Mouse (Mus musculus): ENCODE measurements around the gene Bmp2. TPM values are rescaled to one million over a fixed set of nuclear protein-coding genes. Genes with fewer than 3 reads are reported as not detected.

Gene Bmp2
- polyA plus RNA-seq (2014; fragmentation: Nextera tagmentation; extraction: Ambion mirVana), result 1.4 and 1.9 TPM in 2 replicates

DNA sequence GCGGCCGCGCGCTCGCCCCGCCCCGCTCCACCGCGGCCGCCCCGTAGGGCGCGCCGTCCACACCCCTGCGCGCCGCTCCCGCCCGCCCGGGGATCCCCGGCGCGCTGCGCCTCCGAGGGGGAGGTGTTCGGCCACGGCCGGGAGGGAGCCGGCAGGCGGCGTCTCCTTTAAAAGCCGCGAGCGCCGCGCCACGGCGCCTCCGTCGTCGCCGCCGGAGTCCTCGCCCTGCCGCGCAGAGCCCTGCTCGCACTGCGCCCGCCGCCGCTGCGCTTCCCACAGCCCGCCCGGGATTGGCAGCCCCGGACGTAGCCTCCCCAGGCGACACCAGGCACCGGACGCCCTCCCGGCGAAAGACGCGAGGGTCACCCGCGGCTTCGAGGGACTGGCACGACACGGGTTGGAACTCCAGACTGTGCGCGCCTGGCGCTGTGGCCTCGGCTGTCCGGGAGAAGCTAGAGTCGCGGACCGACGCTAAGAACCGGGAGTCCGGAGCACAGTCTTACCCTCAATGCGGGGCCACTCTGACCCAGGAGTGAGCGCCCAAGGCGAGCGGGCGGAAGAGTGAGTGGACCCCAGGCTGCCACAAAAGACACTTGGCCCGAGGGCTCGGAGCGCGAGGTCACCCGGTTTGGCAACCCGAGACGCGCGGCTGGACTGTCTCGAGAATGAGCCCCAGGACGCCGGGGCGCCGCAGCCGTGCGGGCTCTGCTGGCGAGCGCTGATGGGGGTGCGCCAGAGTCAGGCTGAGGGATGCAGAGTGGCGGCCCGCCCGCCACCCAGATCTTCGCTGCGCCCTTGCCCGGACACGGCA is at the start of gene Bmp2:
Gene Bmp2, plus strand, starts transcription at position 129 of the 811 bp plus-strand sequence.
- Histone ChIP-seq H3K4me2 (peak within 1 kb of the TSS; percentile 72), H3K27ac (ENCODE audit: low read depth, low read length) (no peak within 1 kb of the TSS), H3K9me3 (ENCODE audit: control insufficient read depth, low read length) (no peaks in the 10 kb centered on the region), H3K4me1 (ENCODE audit: control insufficient read depth, insufficient read depth, low read length) (peaks cover 9% of the 10 kb centered on the region; the same call in 1 of the 2 replicates), H3K36me3 (ENCODE audit: control insufficient read depth, insufficient read depth, low read length) (no peaks in the 10 kb centered on the region), H3K4me3 (ENCODE audit: low read depth, low read length) (peak within 1 kb of the TSS; percentile 52), H3K9ac (ENCODE audit: low read length) (peak within 1 kb of the TSS; percentile 51), H3K27me3 (ENCODE audit: control insufficient read depth, insufficient read depth, low read length) (peaks cover 55% of the 10 kb centered on the region)
- WGBS, result 0% methylated on average over 94 of the region's 110 CpGs
- ATAC-seq (ENCODE audit: low FRiP score), result peak; percentile 79
- peak; percentile 97 for DNase-seq (ENCODE audit: low spot score, missing footprints)

DNA sequence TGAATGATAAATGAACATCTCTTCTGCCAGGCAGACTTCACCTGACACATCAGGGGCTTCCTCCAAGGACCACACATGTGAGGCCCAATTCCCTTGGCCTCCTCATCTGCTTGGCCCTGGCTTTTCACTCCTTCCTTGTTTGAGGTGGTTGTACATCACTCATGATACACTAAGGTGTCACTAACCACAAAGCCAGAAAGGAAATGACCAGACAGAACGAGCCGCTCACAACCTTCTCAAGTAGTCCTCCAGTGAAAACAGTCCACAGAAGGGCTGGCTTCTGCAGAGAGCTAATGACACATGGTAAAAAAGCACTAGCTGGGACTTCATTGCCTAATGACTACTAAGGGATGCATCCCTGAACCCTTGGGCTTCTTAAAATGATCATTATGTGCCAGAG is 46.3 kb upstream of the Bmp2 start:
- H3K4me2 ChIP-seq, result no peak overlapping the region
- no peaks in the 10 kb centered on the region for H3K27me3 ChIP-seq (ENCODE audit: control insufficient read depth, insufficient read depth, low read length)
- no peak overlapping the region for H3K27ac ChIP-seq (ENCODE audit: low read depth, low read length)
- H3K4me1 ChIP-seq (ENCODE audit: control insufficient read depth, insufficient read depth, low read length), result no peaks in the 10 kb centered on the region
- H3K4me3 ChIP-seq (ENCODE audit: low read depth, low read length), result no peak overlapping the region
- 97% methylated on average over 2 of the region's 2 CpGs for WGBS
- no peaks in the 10 kb centered on the region for H3K9me3 ChIP-seq (ENCODE audit: control insufficient read depth, low read length)
- no peak for DNase-seq (ENCODE audit: low spot score, missing footprints)
- H3K36me3 ChIP-seq (ENCODE audit: control insufficient read depth, insufficient read depth, low read length), result no peaks in the 10 kb centered on the region
- ATAC-seq (ENCODE audit: low FRiP score), result no peak
- no peak overlapping the region for H3K9ac ChIP-seq (ENCODE audit: low read length)

DNA sequence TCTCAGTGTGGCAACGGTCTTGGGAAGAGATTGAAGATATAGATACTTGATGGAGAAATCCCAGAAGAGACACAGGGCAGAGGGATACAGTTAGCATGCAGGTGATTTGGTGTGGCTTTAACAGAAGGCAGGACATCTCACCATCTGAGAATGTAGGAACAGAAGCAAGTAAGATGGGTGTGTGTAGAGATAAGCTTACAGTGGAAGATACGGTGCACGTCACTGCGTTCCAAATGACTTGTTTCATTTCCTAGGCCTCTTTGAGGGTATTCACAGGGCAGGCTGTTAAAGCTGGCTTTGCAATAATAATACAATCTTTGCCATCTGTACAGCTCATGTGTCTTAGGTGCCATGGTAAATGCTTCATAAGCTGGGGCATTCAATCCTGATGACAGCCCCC is 44.9 kb upstream of the Bmp2 start:
- Histone ChIP-seq H3K9ac (ENCODE audit: low read length) (no peak overlapping the region), H3K4me2 (no peak overlapping the region), H3K9me3 (ENCODE audit: control insufficient read depth, low read length) (no peaks in the 10 kb centered on the region), H3K36me3 (ENCODE audit: control insufficient read depth, insufficient read depth, low read length) (no peaks in the 10 kb centered on the region), H3K27ac (ENCODE audit: low read depth, low read length) (no peak overlapping the region), H3K4me3 (ENCODE audit: low read depth, low read length) (no peak overlapping the region), H3K4me1 (ENCODE audit: control insufficient read depth, insufficient read depth, low read length) (no peaks in the 10 kb centered on the region), H3K27me3 (ENCODE audit: control insufficient read depth, insufficient read depth, low read length) (no peaks in the 10 kb centered on the region)
- WGBS, result 89% methylated on average over 4 of the region's 4 CpGs
- DNase-seq (ENCODE audit: low spot score, missing footprints) (no peak), ATAC-seq (ENCODE audit: low FRiP score) (no peak)

DNA sequence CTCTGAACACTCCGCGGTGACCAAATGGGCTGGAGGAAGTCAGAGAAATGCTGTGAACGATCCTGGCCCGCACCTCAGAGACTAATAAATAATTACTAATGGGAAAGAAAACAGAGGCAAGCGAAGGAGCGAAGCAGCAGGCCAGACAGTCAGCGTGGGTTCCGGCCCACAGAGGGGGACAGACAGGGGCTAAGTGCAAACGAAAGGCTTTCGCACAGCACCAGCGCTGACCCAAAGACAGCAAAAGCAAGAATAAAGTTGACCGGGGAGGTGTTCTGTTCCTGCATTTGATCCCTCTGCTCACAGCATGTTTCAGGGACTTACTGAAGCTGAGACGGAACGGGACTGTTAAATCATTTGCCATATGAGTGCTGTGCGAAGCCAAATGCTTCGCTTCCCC is 42.8 kb upstream of the Bmp2 start:
- no peak overlapping the region for H3K9ac ChIP-seq (ENCODE audit: low read length)
- H3K27me3 ChIP-seq (ENCODE audit: control insufficient read depth, insufficient read depth, low read length), result no peaks in the 10 kb centered on the region
- ATAC-seq (ENCODE audit: low FRiP score) (no peak), DNase-seq (ENCODE audit: low spot score, missing footprints) (no peak)
- no peak overlapping the region for H3K4me3 ChIP-seq (ENCODE audit: low read depth, low read length)
- H3K4me2 ChIP-seq, result no peak overlapping the region
- 85% methylated on average over 16 of the region's 16 CpGs for WGBS
- H3K27ac ChIP-seq (ENCODE audit: low read depth, low read length), result no peak overlapping the region
- no peaks in the 10 kb centered on the region for H3K4me1 ChIP-seq (ENCODE audit: control insufficient read depth, insufficient read depth, low read length)
- no peaks in the 10 kb centered on the region for H3K9me3 ChIP-seq (ENCODE audit: control insufficient read depth, low read length)
- H3K36me3 ChIP-seq (ENCODE audit: control insufficient read depth, insufficient read depth, low read length), result no peaks in the 10 kb centered on the region

DNA sequence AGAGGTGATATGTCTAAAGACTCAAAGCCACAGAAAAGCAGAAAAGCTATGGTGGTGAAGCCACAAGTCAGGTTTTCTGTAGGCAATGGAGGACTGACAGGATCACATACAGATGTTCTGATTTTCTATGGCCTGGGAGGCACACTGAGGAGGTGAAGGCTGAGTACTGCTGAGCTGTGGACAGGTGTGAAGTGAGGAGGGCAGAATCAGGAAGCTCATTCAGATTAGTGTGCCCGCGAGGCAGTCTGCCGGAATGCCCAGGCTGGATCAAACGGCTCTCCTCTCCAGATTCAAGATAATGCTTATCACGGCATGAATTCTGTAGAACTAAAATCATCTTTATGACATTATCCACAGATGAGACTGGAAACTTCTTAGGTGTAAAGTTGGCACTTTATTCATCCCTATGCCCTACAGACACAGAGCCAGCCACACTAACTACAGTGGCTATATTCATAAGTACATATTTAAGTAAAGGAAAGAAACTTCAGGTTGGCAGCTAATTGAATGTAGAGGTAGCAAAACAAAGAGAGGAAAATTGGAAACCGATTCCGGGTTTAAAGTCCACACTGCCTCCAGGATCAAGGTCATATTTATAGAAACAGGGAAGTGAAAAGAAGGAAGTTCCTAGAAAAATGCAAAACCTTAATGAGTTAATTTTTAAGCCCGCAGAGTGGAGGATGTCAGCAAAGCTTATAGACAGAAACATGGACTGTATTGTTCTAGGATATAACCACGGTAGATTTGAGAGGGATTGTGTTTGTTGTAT is 40.8 kb upstream of the Bmp2 start:
- Histone ChIP-seq H3K9me3 (ENCODE audit: control insufficient read depth, low read length) (no peaks in the 10 kb centered on the region), H3K27me3 (ENCODE audit: control insufficient read depth, insufficient read depth, low read length) (no peaks in the 10 kb centered on the region), H3K27ac (ENCODE audit: low read depth, low read length) (no peak overlapping the region), H3K4me1 (ENCODE audit: control insufficient read depth, insufficient read depth, low read length) (no peaks in the 10 kb centered on the region), H3K36me3 (ENCODE audit: control insufficient read depth, insufficient read depth, low read length) (no peaks in the 10 kb centered on the region), H3K9ac (ENCODE audit: low read length) (no peak overlapping the region), H3K4me3 (ENCODE audit: low read depth, low read length) (no peak overlapping the region), H3K4me2 (no peak overlapping the region)
- WGBS, result 87% methylated on average over 9 of the region's 9 CpGs
- ATAC-seq (ENCODE audit: low FRiP score) (no peak), DNase-seq (ENCODE audit: low spot score, missing footprints) (no peak)

DNA sequence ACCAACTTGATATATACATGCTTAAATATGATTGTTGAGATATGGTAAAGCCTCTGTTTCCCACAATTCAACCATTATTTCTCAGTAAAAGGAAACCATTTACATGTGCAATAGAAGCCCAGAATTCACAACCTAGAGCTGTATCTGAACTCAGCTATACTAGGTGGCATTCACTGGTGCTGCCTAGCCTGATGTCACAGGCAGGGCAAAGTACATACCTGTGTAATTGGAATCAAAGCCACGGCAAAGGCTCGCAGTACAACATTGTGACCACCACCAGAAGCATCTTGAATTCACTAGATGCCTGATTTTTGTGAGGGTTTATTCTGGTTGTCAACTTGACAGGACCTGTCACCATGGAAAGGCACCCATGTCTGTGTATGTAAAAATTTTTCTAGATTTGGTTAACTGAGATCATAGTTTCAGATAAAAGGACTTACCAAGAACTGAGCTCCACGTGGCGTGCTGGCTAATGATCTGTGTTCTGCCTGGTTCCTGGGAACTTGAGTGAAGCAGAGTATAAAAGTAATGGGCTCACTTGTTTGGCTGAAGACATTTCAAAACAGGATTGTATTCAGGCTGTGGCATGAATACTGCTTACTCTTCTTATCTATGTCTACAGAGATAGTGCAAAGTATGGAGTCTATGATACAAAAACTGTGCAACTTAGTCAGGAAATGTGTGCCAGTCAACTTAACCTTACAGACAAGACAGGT is 35.5 kb upstream of the Bmp2 start:
- H3K9me3 ChIP-seq (ENCODE audit: control insufficient read depth, low read length), result no peaks in the 10 kb centered on the region
- 90% methylated on average over 4 of the region's 4 CpGs for WGBS
- ATAC-seq (ENCODE audit: low FRiP score) (no peak), DNase-seq (ENCODE audit: low spot score, missing footprints) (no peak)
- no peak overlapping the region for H3K27ac ChIP-seq (ENCODE audit: low read depth, low read length)
- no peak overlapping the region for H3K4me2 ChIP-seq
- no peaks in the 10 kb centered on the region for H3K4me1 ChIP-seq (ENCODE audit: control insufficient read depth, insufficient read depth, low read length)
- no peaks in the 10 kb centered on the region for H3K36me3 ChIP-seq (ENCODE audit: control insufficient read depth, insufficient read depth, low read length)
- no peak overlapping the region for H3K4me3 ChIP-seq (ENCODE audit: low read depth, low read length)
- H3K9ac ChIP-seq (ENCODE audit: low read length), result no peak overlapping the region
- no peaks in the 10 kb centered on the region for H3K27me3 ChIP-seq (ENCODE audit: control insufficient read depth, insufficient read depth, low read length)

DNA sequence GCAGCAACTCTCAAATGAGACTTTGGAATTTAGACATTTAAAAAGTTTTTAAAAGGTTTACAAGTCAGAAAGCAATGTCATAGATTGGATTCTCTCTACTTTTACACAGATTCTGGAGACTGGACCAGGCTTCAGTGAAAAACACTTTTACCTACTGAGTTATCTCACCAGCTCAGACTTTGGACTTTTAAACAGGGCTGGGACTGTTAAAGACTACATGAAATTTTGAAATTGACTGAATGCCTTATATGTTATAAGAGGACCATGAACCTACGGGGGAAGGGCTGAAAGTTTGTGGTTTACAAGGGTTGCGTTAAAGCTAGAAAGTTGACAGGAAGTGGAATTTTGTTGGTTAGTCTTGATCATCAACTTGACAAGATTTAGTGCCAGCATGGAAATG is 34.1 kb upstream of the Bmp2 start:
- no peaks in the 10 kb centered on the region for H3K36me3 ChIP-seq (ENCODE audit: control insufficient read depth, insufficient read depth, low read length)
- no peaks in the 10 kb centered on the region for H3K27me3 ChIP-seq (ENCODE audit: control insufficient read depth, insufficient read depth, low read length)
- WGBS, result 94% methylated on average over 2 of the region's 2 CpGs
- H3K27ac ChIP-seq (ENCODE audit: low read depth, low read length), result no peak overlapping the region
- DNase-seq (ENCODE audit: low spot score, missing footprints), result no peak
- H3K4me2 ChIP-seq, result no peak overlapping the region
- no peak overlapping the region for H3K4me3 ChIP-seq (ENCODE audit: low read depth, low read length)
- no peaks in the 10 kb centered on the region for H3K9me3 ChIP-seq (ENCODE audit: control insufficient read depth, low read length)
- no peak for ATAC-seq (ENCODE audit: low FRiP score)
- H3K4me1 ChIP-seq (ENCODE audit: control insufficient read depth, insufficient read depth, low read length), result no peaks in the 10 kb centered on the region
- H3K9ac ChIP-seq (ENCODE audit: low read length), result no peak overlapping the region

DNA sequence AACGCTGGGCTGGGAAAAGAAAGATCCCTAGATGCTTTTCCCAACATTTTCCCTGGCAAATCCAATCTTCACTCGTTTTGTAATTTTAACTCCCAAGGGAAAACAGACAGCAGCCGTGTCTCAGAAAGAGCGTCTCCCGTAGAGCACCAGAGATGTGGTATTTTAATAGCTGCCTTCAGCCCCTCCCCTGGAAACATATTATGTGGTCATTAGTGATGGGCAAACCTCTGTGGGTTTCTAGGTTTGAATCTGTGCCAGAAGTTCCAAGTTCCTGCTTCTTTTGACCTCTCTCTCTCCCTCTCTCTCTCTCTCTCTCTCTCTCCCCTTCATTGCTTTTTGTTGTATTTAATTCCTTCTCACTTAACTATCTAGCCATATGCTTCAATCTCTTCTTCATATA is 30.8 kb upstream of the Bmp2 start:
- WGBS, result 82% methylated on average over 5 of the region's 5 CpGs
- no peak for DNase-seq (ENCODE audit: low spot score, missing footprints)
- no peaks in the 10 kb centered on the region for H3K27me3 ChIP-seq (ENCODE audit: control insufficient read depth, insufficient read depth, low read length)

DNA sequence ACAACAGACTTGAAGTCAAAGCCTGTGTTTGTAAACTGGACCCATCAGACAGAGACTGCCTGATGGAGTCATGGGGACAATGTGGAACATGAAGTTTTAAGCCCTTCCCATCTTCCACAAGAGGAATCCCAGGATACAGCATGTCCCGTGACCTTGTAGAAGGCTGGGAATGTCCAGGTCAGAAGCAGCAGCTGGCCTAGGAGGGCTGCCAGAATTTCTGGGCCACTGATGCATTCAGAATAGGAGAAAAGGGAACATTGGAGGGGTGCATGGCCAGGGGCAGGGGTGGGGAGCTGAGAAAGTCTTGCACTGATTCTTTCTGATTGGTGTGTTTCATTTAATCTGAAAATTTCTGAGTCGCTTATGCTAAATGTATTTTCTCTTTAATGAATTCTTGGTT is 29.8 kb upstream of the Bmp2 start:
- Histone ChIP-seq H3K4me1 (ENCODE audit: control insufficient read depth, insufficient read depth, low read length) (no peaks in the 10 kb centered on the region), H3K36me3 (ENCODE audit: control insufficient read depth, insufficient read depth, low read length) (no peaks in the 10 kb centered on the region), H3K27ac (ENCODE audit: low read depth, low read length) (no peak overlapping the region), H3K9ac (ENCODE audit: low read length) (no peak overlapping the region), H3K9me3 (ENCODE audit: control insufficient read depth, low read length) (no peaks in the 10 kb centered on the region), H3K4me2 (no peak overlapping the region), H3K4me3 (ENCODE audit: low read depth, low read length) (no peak overlapping the region), H3K27me3 (ENCODE audit: control insufficient read depth, insufficient read depth, low read length) (no peaks in the 10 kb centered on the region)
- ATAC-seq (ENCODE audit: low FRiP score) (no peak), DNase-seq (ENCODE audit: low spot score, missing footprints) (no peak)
- 92% methylated on average over 2 of the region's 2 CpGs for WGBS

More for the DNA sequence above, 30.8 kb upstream of the Bmp2 start:
- Histone ChIP-seq H3K9me3 (ENCODE audit: control insufficient read depth, low read length) (no peaks in the 10 kb centered on the region), H3K4me1 (ENCODE audit: control insufficient read depth, insufficient read depth, low read length) (no peaks in the 10 kb centered on the region), H3K9ac (ENCODE audit: low read length) (no peak overlapping the region), H3K4me3 (ENCODE audit: low read depth, low read length) (no peak overlapping the region), H3K27ac (ENCODE audit: low read depth, low read length) (no peak overlapping the region), H3K36me3 (ENCODE audit: control insufficient read depth, insufficient read depth, low read length) (no peaks in the 10 kb centered on the region), H3K4me2 (no peak overlapping the region)
- no peak for ATAC-seq (ENCODE audit: low FRiP score)

All from midbrain, embryonic 11.5 days (tissue).